Mouse (Mus musculus): ENCODE results near the gene Tmem19.
A peak's percentile ranks its signal among the peaks of the same experiment; 100 is the strongest.
"Not testable (repeated sequence)": the region's sequence is repeated elsewhere in the genome, so short reads cannot be mapped to it uniquely, and the experiment has no call there.

Tmem19 gene

GRCm38 (mm10) chr10:115349029-115349428 is 13.3 kb downstream of the Tmem19 start:
- no peak for DNase-seq (ENCODE audit: low read depth, low spot score)

DNA sequence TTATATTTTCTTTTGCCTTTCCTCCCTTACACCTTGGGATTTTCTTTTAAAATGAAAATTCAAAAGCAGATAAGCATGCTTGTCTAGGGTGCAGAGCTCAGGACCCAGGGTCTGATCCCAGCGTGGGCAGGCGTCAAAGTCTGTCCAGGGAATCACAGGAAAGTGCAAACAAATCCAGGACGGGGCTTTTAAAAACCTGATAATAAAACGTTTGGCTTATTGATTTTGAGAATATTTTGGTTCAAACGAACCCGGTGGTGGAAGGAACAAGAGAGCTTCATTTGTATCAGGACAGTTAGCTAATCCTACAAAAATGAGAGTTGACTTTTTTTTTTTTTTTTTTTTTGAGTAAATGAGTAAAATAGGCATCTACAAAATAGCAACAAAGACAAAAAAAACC is 14.2 kb downstream of the Tmem19 start:
- no peak for DNase-seq (ENCODE audit: low read depth, low spot score)

GRCm38 (mm10) chr10:115346444-115346843 is 15.9 kb downstream of the Tmem19 start:
- DNase-seq (ENCODE audit: low read depth, low spot score): no peak

DNA sequence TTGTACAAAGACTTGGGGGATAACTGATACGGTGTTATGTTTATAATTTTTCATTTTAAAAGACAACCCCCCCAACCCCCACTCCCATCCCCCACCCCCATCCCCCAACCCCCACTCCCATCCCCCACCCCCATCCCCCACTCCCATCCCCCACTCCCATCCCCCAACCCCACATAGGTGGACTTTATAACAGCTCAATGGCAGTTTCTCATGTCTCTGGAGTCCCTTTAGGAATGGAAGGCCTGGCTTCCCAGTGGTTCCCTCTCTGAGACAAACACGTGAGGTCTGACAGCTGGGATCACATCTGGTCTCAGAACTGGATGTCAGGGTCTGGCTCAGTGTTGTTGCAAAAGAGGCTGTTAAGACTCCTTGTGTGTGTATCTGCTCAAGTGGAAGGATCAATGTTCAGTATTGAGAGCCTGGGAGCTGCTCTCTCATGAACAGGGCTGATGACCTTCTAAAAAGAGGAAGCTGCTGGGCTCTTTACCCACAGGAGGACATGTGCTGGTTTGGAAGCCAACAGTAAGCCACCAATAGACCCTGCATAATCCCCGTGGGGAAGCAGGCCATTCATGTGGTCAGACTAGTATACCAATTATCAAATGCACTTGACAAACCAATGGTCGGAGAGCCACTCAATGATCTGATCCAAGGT is 19.4 kb downstream of the Tmem19 start:
- no peak for DNase-seq (ENCODE audit: low read depth, low spot score)

DNA sequence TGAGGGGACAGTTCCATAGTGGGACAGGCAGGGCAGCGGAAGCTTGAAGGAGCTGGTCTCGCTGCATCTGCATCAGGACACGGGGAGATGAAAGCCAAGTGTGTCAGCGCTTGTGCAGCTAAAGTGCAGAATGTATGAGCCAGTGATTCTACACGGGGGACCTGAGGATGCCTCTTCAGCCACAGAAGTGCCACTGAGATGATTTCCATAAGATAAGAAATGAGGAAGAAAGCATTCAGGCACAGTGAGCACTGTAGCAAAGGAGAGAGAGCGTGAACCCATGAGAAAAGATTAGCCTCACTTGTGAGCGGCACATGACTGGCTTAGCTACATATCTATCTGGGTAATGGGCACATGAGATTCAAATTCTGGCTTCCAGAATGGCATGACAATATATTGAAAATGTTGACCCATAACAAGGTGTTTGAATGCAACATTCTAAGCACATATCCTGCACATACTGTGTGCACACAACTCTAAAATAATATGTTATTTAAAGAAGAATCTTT is 22.4 kb downstream of the Tmem19 start:
- no peak for DNase-seq (ENCODE audit: low read depth, low spot score)

- no peak for DNase-seq (ENCODE audit: low read depth, low spot score)
These were observed 25.4 kb downstream of the Tmem19 start for GRCm38 (mm10) chr10:115336901-115337300.

GRCm38 (mm10) chr10:115333528-115333927 is 28.8 kb downstream of the Tmem19 start:
- no peak for DNase-seq (ENCODE audit: low read depth, low spot score)

DNA sequence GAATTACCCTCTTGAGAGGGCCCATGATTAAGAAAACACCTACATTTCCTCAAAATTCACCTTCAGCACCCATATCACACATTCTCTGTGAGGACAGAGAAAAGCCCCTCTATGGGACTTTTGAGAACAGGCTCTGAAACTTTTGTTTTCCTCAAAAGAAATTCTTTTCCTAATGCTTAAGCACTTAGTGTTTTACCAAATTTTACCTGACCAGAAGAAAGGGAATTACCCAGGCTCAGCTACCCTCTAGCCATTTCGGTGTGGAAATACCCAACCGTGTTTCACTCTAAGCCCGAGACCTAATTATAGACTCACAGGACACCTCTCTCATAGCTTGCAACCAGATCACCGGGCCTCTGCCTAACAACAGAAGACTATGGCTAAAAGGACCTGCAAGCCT is 29.3 kb downstream of the Tmem19 start:
- DNase-seq (ENCODE audit: low read depth, low spot score): no peak

GRCm38 (mm10) chr10:115332420-115332952 is 29.8 kb downstream of the Tmem19 start:
- DNase-seq (ENCODE audit: low read depth, low spot score): no peak

- no peak for DNase-seq (ENCODE audit: low read depth, low spot score)
These were observed 33.2 kb downstream of the Tmem19 start for GRCm38 (mm10) chr10:115329010-115329530.

DNA sequence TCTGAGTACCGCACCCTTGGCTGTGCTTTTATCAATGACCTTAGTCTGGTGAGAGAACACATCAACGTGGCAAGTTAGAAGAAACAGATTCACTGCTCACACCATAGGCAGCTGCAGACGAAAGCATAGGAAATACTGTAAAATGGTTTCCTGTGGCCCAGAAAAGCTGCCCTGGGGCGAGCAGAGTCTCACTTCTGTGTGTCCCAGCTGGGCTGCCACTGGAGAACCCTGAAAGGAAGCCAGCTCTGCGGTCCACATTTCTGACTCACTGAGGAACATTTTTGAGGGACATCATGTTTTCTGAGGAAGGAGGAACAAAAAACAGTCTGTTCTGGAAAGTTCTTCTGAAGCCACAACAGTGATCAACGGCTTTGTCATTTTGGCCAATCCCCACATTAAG is 33.8 kb downstream of the Tmem19 start:
- DNase-seq (ENCODE audit: low read depth, low spot score): no peak

GRCm38 (mm10) chr10:115323295-115323694 is 39.0 kb downstream of the Tmem19 start:
- DNase-seq (ENCODE audit: low read depth, low spot score): peak; percentile 75

GRCm38 (mm10) chr10:115321317-115322035 is 40.8 kb downstream of the Tmem19 start:
- DNase-seq (ENCODE audit: low read depth, low spot score): no peak

GRCm38 (mm10) chr10:115318388-115318787 is 43.9 kb downstream of the Tmem19 start:
- not testable (repeated sequence) for DNase-seq (ENCODE audit: low read depth, low spot score)

- no peak for DNase-seq (ENCODE audit: low read depth, low spot score)
These were observed 46.0 kb downstream of the Tmem19 start for GRCm38 (mm10) chr10:115316313-115316712.

- DNase-seq (ENCODE audit: low read depth, low spot score): peak; percentile 88
These were observed 46.7 kb downstream of the Tmem19 start, which contains the start of gene Rab21 for GRCm38 (mm10) chr10:115315473-115316171. Gene Rab21 (minus strand): TSS chr10:115315594.

DNA sequence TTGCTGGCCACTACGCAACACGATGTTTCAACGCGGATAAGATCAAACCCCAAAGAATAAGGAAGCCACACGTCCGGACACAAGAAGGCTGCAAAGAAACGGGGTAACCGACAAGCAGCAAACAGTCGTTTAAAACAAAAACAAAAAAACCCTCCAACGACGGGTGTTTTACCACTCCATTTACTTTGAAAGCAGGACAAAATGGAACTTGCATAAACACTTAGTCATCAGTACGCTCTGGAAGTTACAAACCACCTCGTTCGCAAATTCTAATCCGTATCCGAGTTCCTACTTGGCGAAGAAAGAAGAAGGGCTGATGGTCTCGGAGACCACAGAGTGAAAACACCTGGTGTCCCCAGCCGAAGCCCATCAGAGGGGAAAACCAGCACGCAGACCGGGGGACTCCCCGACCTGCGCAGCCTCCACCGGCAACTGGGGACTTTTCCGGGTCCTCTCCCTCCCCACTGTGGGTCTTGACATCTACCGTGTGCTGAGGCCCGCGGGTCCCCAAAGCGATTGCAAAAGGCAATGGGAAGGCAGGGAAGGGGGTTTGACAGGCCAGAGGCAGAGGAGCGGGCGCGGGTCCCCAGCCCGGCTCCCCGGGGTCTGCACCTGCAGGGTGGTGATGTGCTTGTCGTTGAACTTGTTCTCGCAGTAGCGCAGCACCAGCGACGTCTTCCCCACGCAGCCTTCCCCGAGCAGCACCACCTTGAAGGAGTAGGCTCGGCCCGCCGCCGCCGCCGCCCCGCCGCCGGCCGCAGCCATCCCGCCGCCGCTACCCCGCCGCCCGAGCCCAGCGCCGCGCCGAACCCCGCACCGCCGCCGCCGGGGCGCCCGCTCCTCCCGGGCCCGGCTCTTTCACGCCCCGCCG is 47.5 kb downstream of the Tmem19 start:
- DNase-seq (ENCODE audit: low read depth, low spot score): no peak

- DNase-seq (ENCODE audit: low read depth, low spot score): no peak
These were observed 48.1 kb downstream of the Tmem19 start for GRCm38 (mm10) chr10:115314287-115314581.

- no peak for DNase-seq (ENCODE audit: low read depth, low spot score)
These were observed 48.5 kb downstream of the Tmem19 start for GRCm38 (mm10) chr10:115313641-115314286.

- no peak for DNase-seq (ENCODE audit: low read depth, low spot score)
These were observed 49.6 kb downstream of the Tmem19 start for GRCm38 (mm10) chr10:115312732-115313131.

- no peak for DNase-seq (ENCODE audit: low read depth, low spot score)
These were observed 50.1 kb downstream of the Tmem19 start for GRCm38 (mm10) chr10:115312194-115312593.
